Mouse (Mus musculus): ENCODE data around the gene Zfyve16.
A peak's percentile ranks its signal among the peaks of the same experiment; 100 is the strongest.

Zfyve16 gene

GRCm38 (mm10) chr13:92467891-92468290 is 62.8 kb downstream of the Zfyve16 start:
- no peak for DNase-seq (ENCODE audit: low spot score)

- DNase-seq (ENCODE audit: low spot score): no peak
Observed at GRCm38 (mm10) chr13:92464698-92465097, 66.0 kb downstream of the Zfyve16 start.

GRCm38 (mm10) chr13:92446872-92447271 is 83.8 kb downstream of the Zfyve16 start:
- no peak for DNase-seq (ENCODE audit: low spot score)

DNA sequence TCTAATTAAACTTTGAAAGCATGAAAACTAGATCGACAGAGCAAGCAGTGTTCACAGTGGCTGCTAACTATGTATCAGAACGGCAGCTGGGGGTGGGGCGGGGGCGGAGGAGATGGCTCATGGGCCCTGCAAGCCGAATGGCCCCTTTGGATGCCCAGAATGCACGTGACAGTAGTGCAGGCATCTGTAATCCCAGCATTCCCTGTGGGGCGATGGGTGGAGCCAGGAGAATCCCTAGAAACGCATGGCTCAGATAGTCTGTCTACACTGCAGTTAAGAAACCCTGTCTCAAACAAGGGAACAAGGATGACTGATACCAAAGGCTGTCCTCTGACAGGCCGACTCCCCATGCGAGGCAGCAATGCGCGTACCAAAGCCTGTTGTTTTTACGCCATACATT is 90.4 kb downstream of the Zfyve16 start:
- peak; percentile 41 for DNase-seq (ENCODE audit: low spot score)

GRCm38 (mm10) chr13:92438656-92439055 is 92.0 kb downstream of the Zfyve16 start:
- DNase-seq (ENCODE audit: low spot score): no peak
